Mouse (Mus musculus): ENCODE results near the gene Car15.

DNA sequence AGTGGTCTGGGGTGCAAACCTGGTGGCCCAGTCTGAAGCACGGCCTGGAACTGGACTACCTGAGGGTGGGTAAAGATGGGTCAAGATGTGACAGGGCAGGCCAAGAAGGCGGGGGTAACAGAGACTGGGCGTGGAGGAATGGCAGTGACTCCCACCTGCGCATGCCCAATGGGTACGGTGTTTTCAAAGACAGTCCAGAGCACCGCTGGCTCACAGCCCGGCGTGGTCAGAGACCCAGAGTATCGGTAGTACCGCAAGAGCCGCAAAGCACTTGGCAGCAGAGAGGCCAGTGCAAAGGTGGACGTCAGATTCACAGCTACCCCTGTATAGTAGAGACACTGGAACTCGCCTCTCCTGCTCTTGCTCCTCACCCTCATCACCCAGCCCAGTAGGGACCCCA, 2.7 kb downstream of the Car15 start:
- TF ChIP-seq CTCF (IDR thresholded peaks at IDR 0.05; ENCODE audit: extremely low read depth, insufficient read length, insufficient replicate concordance, low read depth, low read length) (no peak), POLR2A (IDR thresholded peaks at IDR 0.05; ENCODE audit: low read depth, low read length) (no peak)
